Mouse (Mus musculus) CD4-positive helper T cell, adult 2 months (primary cell): ENCODE results near the gene Cyld.

Experiments
- DNase-seq: peaks from one replicate; pipeline ENCODE4 v3.0.0-alpha.2; 2012; ENCODE audit warnings: low read depth, missing footprints, low spot score

Gene Cyld

DNA sequence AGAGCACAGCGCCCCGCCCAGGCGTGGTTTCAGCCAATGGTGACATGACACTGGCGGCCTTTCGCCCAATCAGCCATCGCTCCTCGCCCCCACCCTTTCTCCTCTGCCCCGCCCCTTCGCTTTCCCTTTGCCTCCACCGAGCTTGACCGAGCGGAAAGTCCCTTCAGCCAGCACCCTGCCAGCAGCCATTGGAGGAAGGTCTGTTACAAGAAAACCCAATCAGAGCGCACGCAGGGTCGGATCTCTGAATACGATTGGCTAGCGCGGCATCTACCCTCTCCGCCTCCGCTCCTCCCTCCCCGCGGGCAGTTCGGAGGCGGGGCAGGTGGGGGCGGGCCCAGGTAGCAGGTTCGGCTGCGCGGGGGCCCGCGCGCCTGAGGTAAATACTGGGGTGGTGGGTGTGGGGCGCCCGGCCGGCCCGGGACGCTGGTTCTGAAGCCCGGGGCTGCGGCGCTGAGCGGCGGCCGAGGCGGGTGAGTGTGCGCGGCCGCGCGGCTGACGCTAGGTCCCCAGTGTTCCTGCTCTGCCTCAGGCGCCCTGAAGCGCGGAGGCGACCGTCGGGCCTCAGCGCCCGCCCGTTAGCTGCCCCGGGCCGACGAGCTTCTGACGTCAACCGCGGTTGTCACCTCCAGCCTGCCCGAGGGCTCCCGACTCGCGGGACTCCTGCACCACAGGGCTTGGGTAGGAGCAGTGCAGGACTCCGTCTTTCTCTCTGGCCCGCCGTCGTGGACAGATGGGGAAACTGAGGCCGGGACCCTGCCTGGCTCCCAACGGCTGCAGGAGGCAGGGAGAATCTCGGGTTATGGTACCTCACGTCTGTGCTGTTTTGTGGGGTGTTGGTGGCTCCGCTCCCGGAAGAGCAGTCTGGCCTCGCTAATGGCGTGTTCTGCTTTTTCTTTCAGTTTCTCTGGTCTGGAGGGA lies at the start of gene Cyld:
Gene Cyld (plus strand): TSS at position 308 of the 921 bp plus-strand sequence.
- peak; percentile 99 for DNase-seq

DNA sequence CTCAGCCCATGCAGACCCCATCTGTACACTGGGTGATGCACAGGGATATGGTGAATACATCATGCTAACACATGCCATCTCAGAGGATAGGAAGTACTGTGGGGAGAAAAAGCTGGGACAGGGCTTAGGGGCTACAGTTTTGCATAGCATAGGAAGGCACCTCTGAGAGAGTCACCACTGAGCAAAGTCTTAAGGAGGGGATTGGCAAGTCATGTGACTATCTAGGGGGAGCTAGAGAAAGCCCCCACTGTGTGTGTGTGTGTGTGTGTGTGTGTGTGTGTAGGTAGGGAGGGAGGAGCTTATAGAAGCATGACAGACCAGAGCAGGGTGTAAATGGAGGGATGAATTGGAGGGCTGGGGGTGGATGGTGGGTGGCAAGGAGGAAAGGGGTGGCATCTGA lies 48.5 kb upstream of the Cyld start:
- DNase-seq, result no peak

GRCm38 (mm10) chr8:88650016-88650708 lies 46.7 kb upstream of the Cyld start:
- DNase-seq, result peak; percentile 25

GRCm38 (mm10) chr8:88651122-88651521 lies 45.7 kb upstream of the Cyld start:
- DNase-seq, result peak; percentile 40

- no peak for DNase-seq
Measured at GRCm38 (mm10) chr8:88655334-88655733, 41.5 kb upstream of the Cyld start.

DNA sequence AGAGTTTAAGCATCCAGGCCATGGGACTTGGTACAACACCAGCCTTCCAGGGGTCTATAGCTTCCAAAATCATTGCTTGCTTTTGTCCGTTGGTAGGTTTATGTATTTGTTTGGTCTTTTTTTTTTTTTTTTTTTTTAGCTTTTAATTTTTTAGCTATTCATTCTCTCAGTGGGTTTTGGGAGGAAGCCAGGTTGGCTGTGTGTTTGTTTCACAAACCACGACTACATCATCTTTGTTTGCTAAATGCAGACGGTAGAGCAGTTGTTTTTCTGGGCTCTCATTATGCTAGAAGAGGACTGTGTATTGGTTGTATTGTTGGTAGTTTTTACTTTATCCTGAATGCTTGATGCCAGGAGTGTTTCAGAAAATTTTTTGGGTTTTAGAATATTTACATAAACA lies 37.0 kb upstream of the Cyld start:
- DNase-seq, result no peak

DNA sequence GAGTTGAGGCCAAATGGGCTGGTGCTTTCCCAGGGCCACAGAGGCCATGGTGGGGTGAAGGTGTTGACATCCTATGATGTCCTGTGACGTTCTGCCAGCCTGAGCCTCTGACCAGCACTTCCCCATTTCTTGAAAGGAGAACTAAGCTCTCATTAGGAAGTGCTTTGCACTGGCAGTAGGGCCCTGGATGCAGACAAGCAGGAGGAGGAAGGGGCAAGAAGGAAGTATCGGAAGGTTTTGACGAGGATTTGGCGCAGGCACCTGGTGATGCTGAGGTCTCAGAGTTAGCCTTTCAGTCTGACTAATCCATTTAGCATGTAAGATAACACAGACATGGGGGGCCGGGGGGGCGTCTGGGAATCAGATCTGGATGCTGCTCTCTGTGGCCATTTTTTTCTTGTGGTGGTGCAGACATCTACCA lies 34.4 kb upstream of the Cyld start:
- DNase-seq, result no peak

DNA sequence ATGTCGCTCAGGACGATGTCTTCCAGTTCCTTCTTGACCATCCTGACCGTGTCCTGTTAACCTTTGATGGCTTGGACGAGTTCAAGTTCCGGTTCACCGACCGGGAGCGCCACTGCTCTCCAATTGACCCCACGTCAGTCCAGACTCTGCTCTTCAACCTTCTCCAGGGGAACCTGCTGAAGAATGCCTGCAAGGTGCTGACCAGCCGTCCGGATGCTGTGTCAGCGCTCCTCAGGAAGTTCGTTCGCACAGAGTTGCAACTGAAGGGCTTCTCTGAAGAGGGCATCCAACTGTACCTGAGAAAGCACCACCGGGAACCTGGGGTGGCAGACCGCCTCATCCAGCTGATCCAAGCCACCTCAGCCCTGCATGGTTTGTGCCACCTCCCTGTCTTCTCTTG lies 32.7 kb upstream of the Cyld start:
- DNase-seq, result no peak

DNA sequence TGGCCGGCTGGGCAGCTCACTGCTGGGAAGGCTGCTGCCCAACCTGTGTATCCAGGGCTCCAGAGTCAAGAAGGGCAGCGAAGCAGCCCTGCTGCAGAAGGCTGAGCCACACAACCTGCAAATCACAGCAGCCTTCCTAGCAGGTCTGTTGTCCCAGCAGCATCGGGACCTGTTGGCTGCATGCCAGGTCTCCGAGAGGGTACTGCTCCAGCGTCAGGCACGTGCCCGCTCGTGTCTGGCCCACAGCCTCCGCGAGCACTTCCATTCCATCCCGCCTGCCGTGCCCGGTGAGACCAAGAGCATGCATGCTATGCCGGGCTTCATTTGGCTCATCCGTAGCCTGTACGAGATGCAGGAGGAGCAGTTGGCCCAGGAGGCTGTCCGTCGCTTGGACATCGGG lies 31.9 kb upstream of the Cyld start:
- DNase-seq, result no peak

GRCm38 (mm10) chr8:88666435-88666834 lies 30.4 kb upstream of the Cyld start:
- DNase-seq, result peak; percentile 24

- peak; percentile 73 for DNase-seq
Measured at GRCm38 (mm10) chr8:88668400-88669086, 28.3 kb upstream of the Cyld start.

- DNase-seq, result no peak
Measured at GRCm38 (mm10) chr8:88670782-88671181, 26.0 kb upstream of the Cyld start.

DNA sequence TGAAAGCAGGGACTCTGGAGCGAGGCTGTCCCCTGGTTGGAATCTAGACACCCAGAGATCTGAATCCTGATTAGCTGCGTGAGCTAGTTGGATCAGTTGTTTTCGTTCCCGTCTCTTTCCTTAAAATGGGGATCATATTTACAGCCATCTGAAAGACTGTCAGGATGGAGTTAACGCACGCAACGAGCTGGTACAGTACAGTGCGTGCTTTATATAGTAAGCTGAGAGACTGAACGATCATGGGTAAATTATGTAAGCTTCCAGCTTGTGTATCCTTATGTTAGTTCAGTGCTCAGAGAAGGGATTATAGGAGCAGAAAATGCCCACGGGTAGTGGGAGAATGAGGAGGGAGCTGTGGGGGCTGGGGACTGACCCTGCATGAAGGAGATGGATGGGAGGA lies 25.3 kb upstream of the Cyld start:
- DNase-seq, result no peak

DNA sequence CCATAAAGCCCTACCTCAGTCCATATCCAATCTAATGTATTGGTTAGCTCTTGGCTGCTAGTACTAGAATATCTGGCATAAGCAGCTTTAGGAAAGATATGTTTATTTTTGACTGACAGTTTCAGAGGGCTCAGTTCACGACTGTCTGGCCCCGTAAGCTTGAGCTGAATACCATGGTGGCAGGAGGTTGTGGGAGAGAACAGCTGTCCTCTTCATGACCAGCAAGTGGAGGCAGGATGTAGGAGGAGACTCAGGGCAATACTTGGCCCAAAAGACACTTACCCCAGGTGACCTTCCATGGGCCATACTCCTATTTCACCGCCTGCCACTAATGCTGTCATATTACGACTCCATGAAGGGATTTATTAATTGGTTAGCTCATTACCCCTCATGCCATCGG lies 23.0 kb upstream of the Cyld start:
- no peak for DNase-seq

DNA sequence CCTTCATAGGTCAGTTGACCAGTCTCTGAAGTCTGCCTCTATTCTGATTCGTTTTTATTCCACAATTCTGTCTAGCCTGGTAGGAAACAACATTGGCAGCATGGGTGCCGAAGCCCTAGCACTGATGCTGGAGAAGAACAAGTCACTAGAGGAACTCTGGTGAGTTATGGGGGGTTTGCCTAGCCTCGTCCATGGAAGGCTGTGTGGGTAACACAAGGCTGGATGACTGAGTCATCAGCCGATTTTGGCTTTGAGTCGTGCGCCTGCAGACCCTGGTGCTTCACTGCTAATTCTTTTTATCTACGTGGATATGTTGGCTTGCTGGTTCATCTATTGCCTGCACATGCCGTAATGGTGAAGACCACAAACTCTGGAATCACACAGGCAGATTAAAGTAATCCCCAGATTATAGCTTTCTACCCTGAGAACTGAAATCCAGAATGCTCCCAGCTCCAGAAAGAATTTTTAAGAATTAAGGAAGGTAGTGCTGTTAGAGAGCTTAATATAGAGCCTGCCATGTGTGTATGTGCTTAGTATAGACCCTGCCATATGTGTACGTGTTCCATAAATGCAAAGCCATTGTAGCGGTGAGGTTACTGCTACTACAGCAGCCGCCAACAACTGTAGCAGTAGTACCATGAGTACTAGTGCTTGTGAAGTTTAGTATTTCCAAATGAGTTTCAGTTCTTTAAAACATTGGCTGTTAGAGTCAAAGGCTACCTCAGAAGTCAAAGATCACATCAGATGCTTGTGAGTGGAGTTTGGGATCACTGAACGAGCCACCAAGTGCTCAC lies 21.3 kb upstream of the Cyld start:
- no peak for DNase-seq

DNA sequence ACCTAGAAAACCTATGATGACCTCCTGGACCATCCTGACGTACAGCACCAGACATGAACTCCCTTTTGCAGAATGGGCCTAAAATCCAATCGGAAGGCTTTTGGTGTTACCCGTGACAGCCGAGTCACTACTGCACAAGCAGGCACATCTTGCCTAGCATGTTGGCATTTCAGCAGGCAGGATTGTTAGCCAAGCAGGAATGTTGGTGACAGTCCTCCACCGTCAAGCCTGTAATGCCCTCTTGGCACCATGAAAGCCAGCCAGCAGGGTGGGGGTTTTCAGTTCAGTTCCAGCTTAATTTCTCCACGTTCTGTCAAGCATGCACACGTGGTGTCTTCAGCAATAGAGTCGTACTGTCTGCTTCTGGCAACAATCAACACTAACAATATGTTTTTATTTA lies 19.8 kb upstream of the Cyld start:
- DNase-seq, result no peak

- no peak for DNase-seq
Measured at GRCm38 (mm10) chr8:88680566-88680965, 16.3 kb upstream of the Cyld start.

DNA sequence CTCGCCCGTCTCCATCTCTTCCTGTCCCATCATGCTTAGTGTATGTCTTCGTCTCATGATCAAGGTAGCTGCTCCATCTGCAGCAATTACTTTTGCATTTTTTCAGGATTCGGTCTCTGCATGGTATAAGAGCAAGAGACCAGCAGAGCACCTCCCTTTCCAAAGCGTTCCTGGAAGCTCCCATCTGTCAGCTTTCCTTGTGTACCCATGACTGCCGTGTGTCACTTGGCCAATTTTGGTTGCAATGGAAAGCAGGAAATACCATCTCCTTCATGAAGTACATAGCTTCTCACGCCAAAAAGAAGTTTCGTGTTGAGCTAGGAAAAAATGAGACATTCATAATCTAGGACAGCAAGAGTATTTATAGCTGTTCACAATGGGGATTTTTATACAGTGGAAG lies 15.8 kb upstream of the Cyld start:
- DNase-seq, result no peak

DNA sequence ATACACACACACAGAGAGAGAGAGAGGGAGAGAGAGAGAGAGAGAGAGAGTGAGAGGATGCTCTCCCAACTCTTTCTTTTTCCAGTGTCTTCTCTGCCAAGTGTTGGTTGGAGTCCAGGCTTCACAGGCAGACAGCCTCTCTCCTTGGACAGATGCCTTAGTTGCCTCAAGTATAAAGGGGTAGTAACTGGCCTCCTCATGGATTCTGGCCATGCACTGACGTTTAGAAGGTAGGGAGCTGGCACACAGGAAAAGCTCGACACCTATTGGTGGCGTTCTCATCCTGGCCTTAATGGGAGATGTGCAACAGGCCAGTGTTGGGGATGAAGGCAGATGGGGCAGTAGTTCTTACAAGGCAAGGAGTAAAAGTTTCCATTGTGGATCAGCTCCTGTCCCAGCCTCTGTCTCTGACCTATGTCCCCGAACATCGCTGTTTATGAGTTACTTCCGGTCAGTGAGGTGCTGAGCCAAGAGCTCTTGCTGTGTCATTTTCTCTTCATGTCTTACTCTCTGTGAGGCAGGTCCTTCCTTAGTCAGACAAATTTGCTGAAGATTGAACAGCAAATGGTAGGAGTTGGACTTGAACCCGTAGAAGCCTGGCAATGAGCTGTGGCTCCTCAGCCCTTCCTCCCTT lies 13.1 kb upstream of the Cyld start:
- no peak for DNase-seq

GRCm38 (mm10) chr8:88686226-88686905 lies 10.5 kb upstream of the Cyld start:
- no peak for DNase-seq

DNA sequence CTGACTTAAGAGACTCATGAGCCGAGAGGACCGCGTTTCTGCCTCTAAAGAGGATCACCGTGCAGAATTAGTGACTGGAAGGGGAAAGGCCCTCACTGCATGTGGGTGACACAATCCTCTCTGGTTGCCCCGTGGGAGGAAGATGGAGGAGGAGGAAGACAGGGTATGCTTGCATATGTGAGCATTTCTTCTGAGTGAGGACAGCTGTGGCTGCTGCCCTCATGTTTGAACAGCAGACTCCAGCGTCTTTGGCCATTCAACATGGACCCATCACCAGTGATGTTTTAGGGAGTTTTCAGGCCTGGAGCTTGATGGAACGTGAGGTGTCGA lies 10.0 kb upstream of the Cyld start:
- no peak for DNase-seq
